Mouse (Mus musculus): ENCODE results near the gene Gm5483.
"Not testable (repeated sequence)": the region's sequence is repeated elsewhere in the genome, so short reads cannot be mapped to it uniquely, and the experiment has no call there.

Gm5483 gene

DNA sequence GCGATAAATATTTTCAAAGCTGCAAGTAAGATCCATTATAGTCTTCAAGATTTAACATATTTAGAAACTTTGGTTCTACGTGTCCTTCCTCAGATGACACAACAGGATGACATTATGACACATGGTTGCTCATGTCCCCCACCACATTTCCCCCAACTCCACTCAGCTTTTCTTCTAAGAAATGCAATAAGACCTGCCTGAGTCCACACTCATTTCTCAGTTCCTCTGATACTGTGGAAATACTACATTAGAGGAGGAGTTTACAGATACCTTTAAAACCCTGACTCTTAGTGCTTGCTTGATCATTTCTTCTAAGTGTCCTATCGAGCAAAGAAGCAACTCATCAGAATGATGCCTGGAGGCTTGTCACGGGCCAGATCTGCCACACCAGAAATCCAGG is at the start of gene Gm5483:
Gene Gm5483 (plus strand): TSS at position 301 of the 400 bp plus-strand sequence.
- DNase-seq (ENCODE audit: low read depth, low spot score) = not testable (repeated sequence)

DNA sequence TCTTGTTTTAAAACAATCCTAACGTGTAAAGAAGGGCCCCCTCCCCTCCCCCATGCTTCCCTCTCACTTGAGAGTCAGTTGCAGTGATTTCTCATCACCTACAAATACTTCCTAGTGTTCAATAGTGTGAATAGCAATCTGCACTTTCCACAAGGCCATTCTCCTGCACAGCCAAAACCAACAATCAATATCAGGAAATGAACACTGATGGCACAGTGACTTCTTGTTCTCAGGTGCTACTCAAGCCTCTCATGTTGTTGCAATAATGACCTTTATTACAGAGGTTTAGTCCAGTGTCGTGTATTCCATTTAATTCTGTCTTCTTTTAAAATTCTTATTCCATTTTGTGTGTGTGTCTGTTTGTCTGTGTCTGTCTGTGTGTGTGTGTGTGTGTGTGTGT is 45.8 kb upstream of the Gm5483 start:
- no peak for DNase-seq (ENCODE audit: low read depth, low spot score)

DNA sequence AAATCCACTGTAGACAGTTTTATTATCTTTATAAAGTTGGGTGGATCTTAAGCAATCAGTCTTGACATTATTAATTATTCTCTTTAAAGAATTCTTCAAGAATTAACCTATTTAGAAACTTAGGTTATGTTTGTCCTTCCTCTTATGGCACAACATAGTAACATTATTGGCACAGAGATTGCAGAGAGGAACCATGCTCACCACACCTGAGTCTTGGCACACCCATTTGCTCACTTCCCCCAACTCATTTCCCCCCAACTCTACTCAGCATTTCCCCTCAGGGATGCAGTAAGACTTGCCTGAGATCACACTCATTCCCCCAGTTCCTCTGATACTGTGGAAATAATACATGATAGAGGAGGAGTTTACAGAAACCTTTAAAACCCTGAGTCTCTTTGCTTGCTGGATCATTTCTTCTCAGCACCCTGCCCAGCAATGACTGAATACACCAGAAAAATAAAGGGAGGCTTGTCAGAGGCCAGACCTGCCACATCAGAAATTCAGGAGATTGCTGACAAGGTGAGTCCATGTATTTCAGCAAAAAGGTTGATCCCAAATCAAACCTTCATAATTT is 27.5 kb upstream of the Gm5483 start, which contains the start of gene Stfa2l1:
Gene Stfa2l1 (plus strand): TSS at position 410 of the 574 bp plus-strand sequence.
- DNase-seq (ENCODE audit: low read depth, low spot score) = no peak

DNA sequence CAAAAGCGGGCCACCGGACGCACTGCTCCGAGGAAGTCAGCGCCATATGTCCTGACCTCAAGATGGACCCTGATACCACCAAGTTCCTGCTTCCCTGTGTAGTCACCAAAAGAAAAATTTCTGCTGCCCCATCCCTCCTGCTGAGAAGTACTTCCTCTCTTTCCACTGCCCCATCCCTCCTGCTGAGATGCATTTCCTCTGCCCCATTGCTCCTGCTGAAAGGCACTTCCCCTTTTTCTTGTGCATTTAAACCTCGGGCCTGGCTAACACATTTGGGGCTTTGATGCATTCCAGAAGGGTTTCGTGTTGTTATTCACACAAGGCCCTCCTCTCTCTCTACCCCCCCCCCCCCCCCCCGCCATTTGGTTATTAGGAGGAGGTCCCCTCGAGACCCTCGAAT is 16.2 kb upstream of the Gm5483 start:
- not testable (repeated sequence) for DNase-seq (ENCODE audit: low read depth, low spot score)

DNA sequence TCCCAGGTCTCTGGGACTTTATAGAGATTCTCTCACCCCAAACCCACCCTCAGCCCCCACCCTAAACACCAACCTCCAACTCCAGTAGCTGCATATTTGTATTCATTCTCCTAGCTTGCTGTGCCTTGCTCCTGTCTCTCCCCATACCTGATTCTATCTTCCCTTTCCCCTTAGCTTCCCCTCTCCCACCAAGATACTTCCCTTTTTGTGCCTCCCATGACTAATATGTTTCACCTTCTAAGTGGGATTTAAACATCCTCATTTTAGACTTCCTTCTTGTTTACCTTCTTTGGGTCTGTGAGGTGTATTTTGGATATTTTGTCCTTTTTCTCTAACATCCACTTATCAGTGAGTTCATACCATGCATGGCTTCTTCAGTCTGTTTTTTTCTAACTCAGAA is 7.9 kb upstream of the Gm5483 start:
- DNase-seq (ENCODE audit: low read depth, low spot score) = no peak

DNA sequence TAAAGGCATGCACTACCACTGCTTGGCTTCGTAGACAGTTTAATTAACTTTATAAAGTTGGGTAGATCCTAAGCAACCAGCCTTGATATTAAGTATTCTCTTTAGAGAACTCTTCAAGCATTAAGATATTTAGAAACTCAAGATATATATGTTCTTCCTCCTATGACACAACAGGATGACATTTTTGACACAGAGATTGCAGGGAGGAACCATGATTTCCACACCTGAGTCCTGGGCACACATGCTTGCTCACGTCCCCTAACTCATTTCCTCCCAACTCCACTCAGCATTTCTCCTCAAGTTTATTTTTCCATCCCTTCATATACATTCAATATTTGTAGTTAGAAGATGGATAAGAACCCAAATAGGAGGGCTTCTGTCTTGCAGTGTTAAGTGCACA is 4.1 kb upstream of the Gm5483 start:
- DNase-seq (ENCODE audit: low read depth, low spot score) = no peak

DNA sequence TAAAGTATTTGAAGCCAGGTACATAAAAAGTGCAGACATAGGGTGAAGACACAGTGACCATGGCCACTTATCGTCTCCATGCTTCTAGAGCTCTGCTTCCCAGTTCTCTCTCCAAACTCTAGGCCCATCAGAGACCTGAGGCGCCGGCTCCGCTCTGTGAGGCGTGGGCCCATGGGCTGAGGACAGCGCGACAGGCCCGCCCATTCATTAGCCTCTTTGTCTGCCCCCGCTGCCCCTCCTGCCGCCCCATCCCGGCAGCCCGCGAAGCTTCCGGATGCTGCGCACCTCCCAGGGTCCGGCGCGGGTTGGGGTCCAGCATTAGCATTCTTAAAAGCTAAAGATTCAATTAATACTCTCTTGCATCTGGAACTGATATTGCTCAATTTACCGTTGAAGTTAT is 15.2 kb downstream of the Gm5483 start:
- no peak for DNase-seq (ENCODE audit: low read depth, low spot score)

DNA sequence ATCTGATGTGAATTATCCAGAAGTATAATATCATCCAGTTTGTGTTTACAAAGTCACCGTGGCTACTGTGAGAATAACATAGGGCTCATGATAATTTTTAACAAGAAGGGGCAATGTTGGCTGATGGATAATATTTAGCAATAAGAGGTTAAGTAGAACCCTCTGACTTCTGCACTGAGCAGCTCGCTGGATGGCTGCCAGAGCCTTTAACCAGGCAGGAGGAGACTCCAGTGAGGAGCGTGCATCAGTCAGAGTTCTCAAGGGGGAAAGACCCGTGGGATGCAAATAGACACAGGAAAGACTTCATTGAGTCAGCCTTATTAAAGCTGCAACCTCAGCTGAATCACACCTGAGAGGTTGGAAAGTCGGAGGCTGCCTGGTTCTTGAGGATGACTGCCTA is 19.8 kb downstream of the Gm5483 start:
- no peak for DNase-seq (ENCODE audit: low read depth, low spot score)

DNA sequence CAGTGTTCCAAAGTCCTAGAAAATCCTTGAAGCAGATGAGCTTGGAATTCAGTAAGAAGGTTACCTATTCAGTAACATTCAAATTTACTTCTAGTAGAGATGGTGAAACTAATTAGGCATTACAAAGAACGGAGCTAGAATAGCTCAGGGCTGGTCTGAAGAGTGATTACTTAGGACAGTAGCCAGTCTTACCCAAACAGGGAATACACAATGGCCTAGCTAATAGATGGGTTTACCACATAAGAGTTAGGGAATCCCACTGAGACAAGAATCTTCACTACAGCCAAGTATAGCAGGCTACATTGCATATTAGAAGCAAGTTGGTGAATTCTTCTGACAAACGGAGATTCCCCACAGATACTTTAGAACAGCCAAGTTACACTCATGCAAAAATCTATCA is 21.7 kb downstream of the Gm5483 start:
- DNase-seq (ENCODE audit: low read depth, low spot score) = not testable (repeated sequence)

DNA sequence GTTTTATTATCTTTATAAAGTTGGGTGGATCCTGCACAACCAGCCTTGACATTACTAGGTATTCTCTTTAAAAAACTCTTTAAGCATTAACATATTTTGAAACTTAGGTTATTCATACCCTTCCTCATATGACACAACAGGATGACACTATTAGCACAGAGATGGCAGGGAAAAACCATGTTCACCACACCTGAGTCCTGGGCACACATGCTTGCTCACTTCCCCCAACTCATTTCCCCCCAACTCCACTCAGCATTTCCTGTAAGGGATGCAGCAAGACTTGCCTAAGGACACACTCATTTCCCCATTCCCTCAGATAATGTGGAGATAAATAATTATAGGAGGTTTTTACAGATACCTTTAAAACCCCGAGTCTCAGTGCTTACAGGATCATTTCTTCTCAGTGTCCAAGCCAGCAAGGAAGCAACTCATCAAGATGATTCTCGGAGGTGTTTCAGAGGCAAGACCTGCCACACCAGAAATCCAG is 26.0 kb downstream of the Gm5483 start, which contains the start of gene Gm5416:
Gene Gm5416 (plus strand): TSS at position 437 of the 487 bp plus-strand sequence.
- no peak for DNase-seq (ENCODE audit: low read depth, low spot score)

DNA sequence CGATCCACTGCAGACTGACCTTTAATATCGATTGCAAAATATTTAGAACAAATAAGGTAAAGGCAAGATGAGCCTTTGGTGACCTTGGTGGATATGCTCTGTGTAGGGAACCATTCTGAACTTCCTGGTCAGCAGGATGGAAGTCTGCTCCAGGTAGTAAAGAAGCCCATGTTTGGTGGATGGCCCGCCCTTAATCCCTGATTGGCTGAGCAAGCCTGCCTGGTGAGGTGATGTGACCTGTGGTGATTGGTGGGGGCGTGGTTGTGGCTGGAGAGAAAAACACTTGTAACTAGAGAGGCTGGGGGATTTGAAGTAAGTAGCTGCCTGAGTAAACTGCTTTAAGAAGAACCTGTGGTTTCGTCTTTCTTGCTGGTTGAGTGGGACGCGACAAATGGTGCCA is 37.2 kb downstream of the Gm5483 start, which contains the start of gene 2010005H15Rik:
Gene 2010005H15Rik (plus strand): TSS at position 301 of the 400 bp plus-strand sequence.
- not testable (repeated sequence) for DNase-seq (ENCODE audit: low read depth, low spot score)
